Mouse (Mus musculus) retina, postnatal 1 day (tissue): ENCODE measurements around the gene 1700028P14Rik.
"Not testable (repeated sequence)": the region's sequence is repeated elsewhere in the genome, so short reads cannot be mapped to it uniquely, and the experiment has no call there.

Experiments
- DNase-seq: peaks from one replicate; pipeline ENCODE4 v3.0.0-alpha.2; 2012

The 1700028P14Rik gene

GRCm38 (mm10) chr19:23652644-23653043 lies at the start of gene 1700028P14Rik:
Gene 1700028P14Rik (minus strand): TSS chr19:23652812.
- peak; percentile 92 for DNase-seq

- DNase-seq: no peak
Measured at GRCm38 (mm10) chr19:23699131-23699530, 46.5 kb upstream of the 1700028P14Rik start.

GRCm38 (mm10) chr19:23698366-23698765 lies 45.8 kb upstream of the 1700028P14Rik start:
- DNase-seq: no peak

- peak; percentile 43 for DNase-seq
Measured at GRCm38 (mm10) chr19:23697861-23698260, 45.2 kb upstream of the 1700028P14Rik start.

- no peak for DNase-seq
Measured at GRCm38 (mm10) chr19:23694344-23694743, 41.7 kb upstream of the 1700028P14Rik start.

- no peak for DNase-seq
Measured at GRCm38 (mm10) chr19:23688421-23688946, 35.9 kb upstream of the 1700028P14Rik start.

- DNase-seq: peak; percentile 92
Measured at GRCm38 (mm10) chr19:23687296-23688021, 34.8 kb upstream of the 1700028P14Rik start, which contains the start of gene Ptar1. Gene Ptar1 (plus strand): TSS chr19:23687429.

- no peak for DNase-seq
Measured at GRCm38 (mm10) chr19:23686962-23687295, 34.3 kb upstream of the 1700028P14Rik start.

- not testable (repeated sequence) for DNase-seq
Measured at GRCm38 (mm10) chr19:23675656-23676055, 23.0 kb upstream of the 1700028P14Rik start.

- peak; percentile 84 for DNase-seq
Measured at GRCm38 (mm10) chr19:23673021-23673420, 20.4 kb upstream of the 1700028P14Rik start.

GRCm38 (mm10) chr19:23668142-23668655 lies 15.6 kb upstream of the 1700028P14Rik start:
- DNase-seq: peak; percentile 29

GRCm38 (mm10) chr19:23664083-23664482 lies 11.5 kb upstream of the 1700028P14Rik start:
- DNase-seq: no peak

- no peak for DNase-seq
Measured at GRCm38 (mm10) chr19:23658350-23658749, 5.7 kb upstream of the 1700028P14Rik start.

GRCm38 (mm10) chr19:23657261-23657932 lies 4.8 kb upstream of the 1700028P14Rik start:
- DNase-seq: no peak

- DNase-seq: no peak
Measured at GRCm38 (mm10) chr19:23653154-23653553, 542 bp upstream of the 1700028P14Rik start.

- no peak for DNase-seq
Measured at GRCm38 (mm10) chr19:23647308-23647707, 5.3 kb downstream of the 1700028P14Rik start.

- no peak for DNase-seq
Measured at GRCm38 (mm10) chr19:23645347-23645746, 7.3 kb downstream of the 1700028P14Rik start.

- no peak for DNase-seq
Measured at GRCm38 (mm10) chr19:23643819-23644218, 8.8 kb downstream of the 1700028P14Rik start.

GRCm38 (mm10) chr19:23636786-23637185 lies 15.8 kb downstream of the 1700028P14Rik start:
- peak; percentile 93 for DNase-seq

GRCm38 (mm10) chr19:23631611-23632492 lies 20.8 kb downstream of the 1700028P14Rik start:
- DNase-seq: no peak

GRCm38 (mm10) chr19:23614268-23614667 lies 38.3 kb downstream of the 1700028P14Rik start:
- no peak for DNase-seq

- DNase-seq: no peak
Measured at GRCm38 (mm10) chr19:23609724-23610123, 42.9 kb downstream of the 1700028P14Rik start.

- no peak for DNase-seq
Measured at GRCm38 (mm10) chr19:23607951-23608350, 44.7 kb downstream of the 1700028P14Rik start.
